Mouse (Mus musculus): ENCODE data around the gene Dync1li1. TPM values are rescaled to one million over a fixed set of nuclear protein-coding genes. Genes with fewer than 3 reads are reported as not detected.
A peak's percentile ranks its signal among the peaks of the same experiment; 100 is the strongest.

Gene Dync1li1
- polyA plus RNA-seq, 1 experiment from 2014 or later = 151 TPM

- 82% methylated on average over 6 of the region's 6 CpGs for WGBS
- no peak for ATAC-seq (ENCODE audit: low read depth)
- H3K4me2 ChIP-seq = no peak overlapping the region
- no peak overlapping the region for H3K4me3 ChIP-seq
- no peaks in the 10 kb centered on the region for H3K4me1 ChIP-seq (replicated peaks)
- no peak overlapping the region for H3K27ac ChIP-seq (replicated peaks)
- H3K9ac ChIP-seq = no peak overlapping the region
- H3K27me3 ChIP-seq = no peaks in the 10 kb centered on the region
- H3K36me3 ChIP-seq = no peaks in the 10 kb centered on the region
- no peaks in the 10 kb centered on the region for H3K9me3 ChIP-seq
Observed at GRCm38 (mm10) chr9:114660506-114660905, 28.1 kb upstream of the Dync1li1 start.

- no peak overlapping the region for H3K27ac ChIP-seq (replicated peaks)
- no peak overlapping the region for H3K4me2 ChIP-seq
- no peaks in the 10 kb centered on the region for H3K9me3 ChIP-seq
- no peaks in the 10 kb centered on the region for H3K27me3 ChIP-seq
- 69% methylated on average over 6 of the region's 6 CpGs for WGBS
- H3K4me1 ChIP-seq (replicated peaks) = no peaks in the 10 kb centered on the region
- no peaks in the 10 kb centered on the region for H3K36me3 ChIP-seq
- ATAC-seq (ENCODE audit: low read depth) = no peak
- H3K9ac ChIP-seq = no peak overlapping the region
- H3K4me3 ChIP-seq = no peak overlapping the region
Observed at GRCm38 (mm10) chr9:114660983-114661382, 27.6 kb upstream of the Dync1li1 start.

GRCm38 (mm10) chr9:114661991-114662390, 26.6 kb upstream of the Dync1li1 start:
- H3K27ac ChIP-seq (replicated peaks) = no peak overlapping the region
- H3K4me3 ChIP-seq = no peak overlapping the region
- H3K36me3 ChIP-seq = no peaks in the 10 kb centered on the region
- no peaks in the 10 kb centered on the region for H3K4me1 ChIP-seq (replicated peaks)
- H3K9ac ChIP-seq = no peak overlapping the region
- no peaks in the 10 kb centered on the region for H3K9me3 ChIP-seq
- H3K4me2 ChIP-seq = no peak overlapping the region
- ATAC-seq (ENCODE audit: low read depth) = no peak
- 73% methylated on average over 7 of the region's 7 CpGs for WGBS
- no peaks in the 10 kb centered on the region for H3K27me3 ChIP-seq

- no peak overlapping the region for H3K4me3 ChIP-seq
- no peak for ATAC-seq (ENCODE audit: low read depth)
- H3K27ac ChIP-seq (replicated peaks) = no peak overlapping the region
- H3K4me1 ChIP-seq (replicated peaks) = no peaks in the 10 kb centered on the region
- no peaks in the 10 kb centered on the region for H3K36me3 ChIP-seq
- H3K9ac ChIP-seq = no peak overlapping the region
- H3K27me3 ChIP-seq = no peaks in the 10 kb centered on the region
- 85% methylated on average over 11 of the region's 11 CpGs for WGBS
- no peaks in the 10 kb centered on the region for H3K9me3 ChIP-seq
- no peak overlapping the region for H3K4me2 ChIP-seq
Observed at GRCm38 (mm10) chr9:114663782-114664181, 24.8 kb upstream of the Dync1li1 start.

- Histone ChIP-seq H3K9me3 (no peaks in the 10 kb centered on the region), H3K9ac (no peak overlapping the region), H3K4me3 (no peak overlapping the region), H3K36me3 (no peaks in the 10 kb centered on the region), H3K27ac (replicated peaks) (no peak overlapping the region), H3K27me3 (no peaks in the 10 kb centered on the region), H3K4me1 (replicated peaks) (no peaks in the 10 kb centered on the region), H3K4me2 (no peak overlapping the region)
- WGBS = 88% methylated on average over 10 of the region's 10 CpGs
- ATAC-seq (ENCODE audit: low read depth) = no peak
Observed at GRCm38 (mm10) chr9:114666858-114667257, 21.7 kb upstream of the Dync1li1 start.

GRCm38 (mm10) chr9:114668047-114668446, 20.5 kb upstream of the Dync1li1 start:
- no peaks in the 10 kb centered on the region for H3K36me3 ChIP-seq
- no peak overlapping the region for H3K4me2 ChIP-seq
- H3K9me3 ChIP-seq = no peaks in the 10 kb centered on the region
- peaks cover 3% of the 10 kb centered on the region; the same call in 1 of the 2 replicates for H3K4me1 ChIP-seq (replicated peaks)
- H3K4me3 ChIP-seq = no peak overlapping the region
- 87% methylated on average over 4 of the region's 4 CpGs for WGBS
- no peak for ATAC-seq (ENCODE audit: low read depth)
- no peaks in the 10 kb centered on the region for H3K27me3 ChIP-seq
- H3K9ac ChIP-seq = no peak overlapping the region
- H3K27ac ChIP-seq (replicated peaks) = no peak overlapping the region

GRCm38 (mm10) chr9:114669011-114669410, 19.6 kb upstream of the Dync1li1 start:
- 78% methylated on average over 5 of the region's 5 CpGs for WGBS
- H3K9me3 ChIP-seq = no peaks in the 10 kb centered on the region
- H3K27ac ChIP-seq (replicated peaks) = no peak overlapping the region
- no peaks in the 10 kb centered on the region for H3K36me3 ChIP-seq
- no peak for ATAC-seq (ENCODE audit: low read depth)
- peaks cover 12% of the 10 kb centered on the region for H3K4me1 ChIP-seq (replicated peaks)
- no peak overlapping the region for H3K4me2 ChIP-seq
- H3K4me3 ChIP-seq = no peak overlapping the region
- no peak overlapping the region for H3K9ac ChIP-seq
- H3K27me3 ChIP-seq = no peaks in the 10 kb centered on the region

GRCm38 (mm10) chr9:114671946-114672345, 16.6 kb upstream of the Dync1li1 start:
- no peak overlapping the region for H3K9ac ChIP-seq
- H3K9me3 ChIP-seq = no peaks in the 10 kb centered on the region
- H3K27ac ChIP-seq (replicated peaks) = no peak overlapping the region
- no peak overlapping the region for H3K4me2 ChIP-seq
- H3K27me3 ChIP-seq = no peaks in the 10 kb centered on the region
- no peak for ATAC-seq (ENCODE audit: low read depth)
- H3K4me1 ChIP-seq (replicated peaks) = peaks cover 12% of the 10 kb centered on the region
- no peak overlapping the region for H3K4me3 ChIP-seq
- H3K36me3 ChIP-seq = no peaks in the 10 kb centered on the region
- 43% methylated on average over 1 of the region's 1 CpGs for WGBS

- 9% methylated on average over 24 of the region's 24 CpGs for WGBS
- peak overlapping the region; percentile 33 for H3K4me3 ChIP-seq
- no peaks in the 10 kb centered on the region for H3K27me3 ChIP-seq
- H3K4me1 ChIP-seq (replicated peaks) = peaks cover 12% of the 10 kb centered on the region
- peak overlapping the region; percentile 60 for H3K4me2 ChIP-seq
- no peaks in the 10 kb centered on the region for H3K9me3 ChIP-seq
- peak overlapping the region; percentile 71 for H3K9ac ChIP-seq
- peak overlapping the region; percentile 80 for H3K27ac ChIP-seq (replicated peaks)
- no peaks in the 10 kb centered on the region for H3K36me3 ChIP-seq
- peak; percentile 82; the same call in 1 of the 2 replicates for ATAC-seq (ENCODE audit: low read depth)
Observed at GRCm38 (mm10) chr9:114672703-114673561, 15.7 kb upstream of the Dync1li1 start.

- no peaks in the 10 kb centered on the region for H3K9me3 ChIP-seq
- no peak overlapping the region for H3K4me3 ChIP-seq
- H3K4me1 ChIP-seq (replicated peaks) = peaks cover 12% of the 10 kb centered on the region
- H3K9ac ChIP-seq = peak overlapping the region; percentile 71; the same call in 1 of the 2 replicates
- 44% methylated on average over 2 of the region's 2 CpGs for WGBS
- H3K27ac ChIP-seq (replicated peaks) = peak overlapping the region; percentile 80
- ATAC-seq (ENCODE audit: low read depth) = no peak
- H3K27me3 ChIP-seq = no peaks in the 10 kb centered on the region
- H3K4me2 ChIP-seq = peak overlapping the region; percentile 60
- no peaks in the 10 kb centered on the region for H3K36me3 ChIP-seq
Observed at GRCm38 (mm10) chr9:114673626-114674025, 15.0 kb upstream of the Dync1li1 start.

GRCm38 (mm10) chr9:114678576-114678975, 10.0 kb upstream of the Dync1li1 start:
- H3K9me3 ChIP-seq = no peaks in the 10 kb centered on the region
- H3K27ac ChIP-seq (replicated peaks) = no peak overlapping the region
- H3K36me3 ChIP-seq = no peaks in the 10 kb centered on the region
- peaks cover 4% of the 10 kb centered on the region for H3K4me1 ChIP-seq (replicated peaks)
- no peak overlapping the region for H3K9ac ChIP-seq
- WGBS = 92% methylated on average over 5 of the region's 5 CpGs
- no peaks in the 10 kb centered on the region for H3K27me3 ChIP-seq
- H3K4me2 ChIP-seq = no peak overlapping the region
- no peak for ATAC-seq (ENCODE audit: low read depth)
- H3K4me3 ChIP-seq = no peak overlapping the region

GRCm38 (mm10) chr9:114679944-114680343, 8.6 kb upstream of the Dync1li1 start:
- ATAC-seq (ENCODE audit: low read depth) = no peak
- Histone ChIP-seq H3K9me3 (no peaks in the 10 kb centered on the region), H3K9ac (no peak overlapping the region), H3K4me1 (replicated peaks) (no peaks in the 10 kb centered on the region), H3K4me3 (no peak overlapping the region), H3K27me3 (no peaks in the 10 kb centered on the region), H3K4me2 (no peak overlapping the region), H3K36me3 (no peaks in the 10 kb centered on the region), H3K27ac (replicated peaks) (no peak overlapping the region)
- whole genome bisulfite sequencing = 86% methylated on average over 5 of the region's 5 CpGs

- no peaks in the 10 kb centered on the region for H3K4me1 ChIP-seq (replicated peaks)
- H3K27me3 ChIP-seq = no peaks in the 10 kb centered on the region
- H3K9me3 ChIP-seq = no peaks in the 10 kb centered on the region
- H3K9ac ChIP-seq = no peak overlapping the region
- ATAC-seq (ENCODE audit: low read depth) = no peak
- WGBS = 83% methylated on average over 6 of the region's 6 CpGs
- no peak overlapping the region for H3K27ac ChIP-seq (replicated peaks)
- H3K4me3 ChIP-seq = no peak overlapping the region
- no peaks in the 10 kb centered on the region for H3K36me3 ChIP-seq
- H3K4me2 ChIP-seq = no peak overlapping the region
Observed at GRCm38 (mm10) chr9:114680531-114680930, 8.1 kb upstream of the Dync1li1 start.
